Mouse (Mus musculus): ENCODE measurements around the gene Hgf. TPM values are rescaled to one million over a fixed set of nuclear protein-coding genes. Genes with fewer than 3 reads are reported as not detected.

The Hgf gene
- polyA plus RNA-seq (2015; fragmentation: Nextera tagmentation; extraction: Ambion mirVana) = 4.1 and 5.6 TPM in 2 replicates

GRCm38 (mm10) chr5:16553304-16554047 is at the start of gene Hgf:
TSS of gene Hgf (plus strand) at chr5:16553495.
- ATAC-seq (ENCODE audit: insufficient number of reproducible peaks, low FRiP score, low TSS enrichment, low read depth) = peak; percentile 63; the same call in 1 of the 2 replicates
- Histone ChIP-seq H3K36me3 (no peaks in the 10 kb centered on the region), H3K27ac (replicated peaks) (0 out of 2 replicates have a peak within 1 kb of the TSS, but pooled peaks have one; percentile 55), H3K4me2 (replicated peaks) (peak within 1 kb of the TSS; percentile 57), H3K4me1 (peaks cover 6% of the 10 kb centered on the region; the same call in 1 of the 2 replicates), H3K9ac (no peak within 1 kb of the TSS), H3K27me3 (no peaks in the 10 kb centered on the region), H3K4me3 (replicated peaks) (peak within 1 kb of the TSS; percentile 42), H3K9me3 (replicated peaks) (no peaks in the 10 kb centered on the region)
- WGBS = 2% methylated on average over 16 of the region's 16 CpGs

- Histone ChIP-seq H3K27me3 (no peaks in the 10 kb centered on the region), H3K4me3 (replicated peaks) (no peak overlapping the region), H3K9ac (no peak overlapping the region), H3K4me1 (no peaks in the 10 kb centered on the region), H3K36me3 (no peaks in the 10 kb centered on the region), H3K9me3 (replicated peaks) (no peaks in the 10 kb centered on the region), H3K4me2 (replicated peaks) (no peak overlapping the region), H3K27ac (replicated peaks) (no peak overlapping the region; the same call in 1 of the 2 replicates)
- no peak for ATAC-seq (ENCODE audit: insufficient number of reproducible peaks, low FRiP score, low TSS enrichment, low read depth)
- 49% methylated on average over 4 of the region's 4 CpGs for WGBS
These were observed 46.5 kb upstream of the Hgf start for GRCm38 (mm10) chr5:16506702-16507350.

- H3K27ac ChIP-seq (replicated peaks) = no peak overlapping the region
- no peaks in the 10 kb centered on the region for H3K4me1 ChIP-seq
- no peaks in the 10 kb centered on the region for H3K9me3 ChIP-seq (replicated peaks)
- H3K27me3 ChIP-seq = no peaks in the 10 kb centered on the region
- no peak overlapping the region for H3K4me2 ChIP-seq (replicated peaks)
- H3K9ac ChIP-seq = no peak overlapping the region
- ATAC-seq (ENCODE audit: insufficient number of reproducible peaks, low FRiP score, low TSS enrichment, low read depth) = no peak
- WGBS = 67% methylated on average over 3 of the region's 3 CpGs
- H3K4me3 ChIP-seq (replicated peaks) = no peak overlapping the region
- H3K36me3 ChIP-seq = no peaks in the 10 kb centered on the region
These were observed 21.5 kb upstream of the Hgf start for GRCm38 (mm10) chr5:16531619-16532277.

- H3K27ac ChIP-seq (replicated peaks) = no peak overlapping the region
- no peaks in the 10 kb centered on the region for H3K4me1 ChIP-seq
- no peak overlapping the region for H3K4me2 ChIP-seq (replicated peaks)
- H3K36me3 ChIP-seq = no peaks in the 10 kb centered on the region
- H3K27me3 ChIP-seq = no peaks in the 10 kb centered on the region
- no peak for ATAC-seq (ENCODE audit: insufficient number of reproducible peaks, low FRiP score, low TSS enrichment, low read depth)
- no peak overlapping the region for H3K9ac ChIP-seq
- WGBS = 60% methylated on average over 2 of the region's 2 CpGs
- H3K4me3 ChIP-seq (replicated peaks) = no peak overlapping the region
- H3K9me3 ChIP-seq (replicated peaks) = no peaks in the 10 kb centered on the region
These were observed 15.2 kb upstream of the Hgf start for GRCm38 (mm10) chr5:16538067-16538466.

GRCm38 (mm10) chr5:16541561-16542116 is 11.7 kb upstream of the Hgf start:
- no peaks in the 10 kb centered on the region for H3K27me3 ChIP-seq
- 21% methylated on average over 2 of the region's 2 CpGs for WGBS
- no peak for ATAC-seq (ENCODE audit: insufficient number of reproducible peaks, low FRiP score, low TSS enrichment, low read depth)

GRCm38 (mm10) chr5:16547490-16547889 is 5.8 kb upstream of the Hgf start:
- H3K9me3 ChIP-seq (replicated peaks) = no peaks in the 10 kb centered on the region
- H3K27me3 ChIP-seq = no peaks in the 10 kb centered on the region
- H3K4me2 ChIP-seq (replicated peaks) = no peak overlapping the region
- no peak overlapping the region for H3K9ac ChIP-seq
- ATAC-seq (ENCODE audit: insufficient number of reproducible peaks, low FRiP score, low TSS enrichment, low read depth) = no peak
- H3K4me1 ChIP-seq = no peaks in the 10 kb centered on the region
- 62% methylated on average over 3 of the region's 3 CpGs for WGBS
- H3K4me3 ChIP-seq (replicated peaks) = no peak overlapping the region
- H3K27ac ChIP-seq (replicated peaks) = no peak overlapping the region
- no peaks in the 10 kb centered on the region for H3K36me3 ChIP-seq

More at GRCm38 (mm10) chr5:16541561-16542116, 11.7 kb upstream of the Hgf start:
- no peaks in the 10 kb centered on the region for H3K36me3 ChIP-seq
- no peaks in the 10 kb centered on the region for H3K9me3 ChIP-seq (replicated peaks)
- no peak overlapping the region for H3K4me3 ChIP-seq (replicated peaks)
- H3K4me2 ChIP-seq (replicated peaks) = no peak overlapping the region
- no peak overlapping the region for H3K27ac ChIP-seq (replicated peaks)
- H3K4me1 ChIP-seq = no peaks in the 10 kb centered on the region
- H3K9ac ChIP-seq = no peak overlapping the region

GRCm38 (mm10) chr5:16552647-16553046 is 648 bp upstream of the Hgf start:
- H3K27ac ChIP-seq (replicated peaks) = no peak overlapping the region
- no peak overlapping the region for H3K4me3 ChIP-seq (replicated peaks)
- no peaks in the 10 kb centered on the region for H3K27me3 ChIP-seq
- H3K9ac ChIP-seq = no peak overlapping the region
- no peak for ATAC-seq (ENCODE audit: insufficient number of reproducible peaks, low FRiP score, low TSS enrichment, low read depth)
- H3K4me2 ChIP-seq (replicated peaks) = no peak overlapping the region
- peaks cover 6% of the 10 kb centered on the region; the same call in 1 of the 2 replicates for H3K4me1 ChIP-seq
- no peaks in the 10 kb centered on the region for H3K9me3 ChIP-seq (replicated peaks)
- WGBS = 61% methylated on average over 4 of the region's 4 CpGs
- no peaks in the 10 kb centered on the region for H3K36me3 ChIP-seq

GRCm38 (mm10) chr5:16560247-16560646 is 7.0 kb downstream of the Hgf start:
- Histone ChIP-seq H3K4me1 (no peaks in the 10 kb centered on the region), H3K4me2 (replicated peaks) (no peak overlapping the region), H3K27me3 (no peaks in the 10 kb centered on the region), H3K4me3 (replicated peaks) (no peak overlapping the region), H3K27ac (replicated peaks) (no peak overlapping the region), H3K9me3 (replicated peaks) (no peaks in the 10 kb centered on the region), H3K9ac (no peak overlapping the region), H3K36me3 (no peaks in the 10 kb centered on the region)
- 74% methylated on average over 3 of the region's 3 CpGs for WGBS
- ATAC-seq (ENCODE audit: insufficient number of reproducible peaks, low FRiP score, low TSS enrichment, low read depth) = no peak

GRCm38 (mm10) chr5:16568997-16569396 is 15.7 kb downstream of the Hgf start:
- 81% methylated on average over 4 of the region's 4 CpGs for WGBS

GRCm38 (mm10) chr5:16577882-16578742 is 24.8 kb downstream of the Hgf start:
- ATAC-seq (ENCODE audit: insufficient number of reproducible peaks, low FRiP score, low TSS enrichment, low read depth) = no peak
- no peak overlapping the region for H3K4me3 ChIP-seq (replicated peaks)
- H3K4me2 ChIP-seq (replicated peaks) = no peak overlapping the region
- H3K9me3 ChIP-seq (replicated peaks) = no peaks in the 10 kb centered on the region
- H3K4me1 ChIP-seq = no peaks in the 10 kb centered on the region
- H3K27ac ChIP-seq (replicated peaks) = no peak overlapping the region
- no peaks in the 10 kb centered on the region for H3K27me3 ChIP-seq
- WGBS = 56% methylated on average over 14 of the region's 14 CpGs
- no peak overlapping the region for H3K9ac ChIP-seq
- H3K36me3 ChIP-seq = no peaks in the 10 kb centered on the region

More at GRCm38 (mm10) chr5:16568997-16569396, 15.7 kb downstream of the Hgf start:
- no peak overlapping the region for H3K27ac ChIP-seq (replicated peaks)
- no peak overlapping the region for H3K4me3 ChIP-seq (replicated peaks)
- no peaks in the 10 kb centered on the region for H3K27me3 ChIP-seq
- no peaks in the 10 kb centered on the region for H3K4me1 ChIP-seq
- ATAC-seq (ENCODE audit: insufficient number of reproducible peaks, low FRiP score, low TSS enrichment, low read depth) = no peak
- no peaks in the 10 kb centered on the region for H3K36me3 ChIP-seq
- H3K9me3 ChIP-seq (replicated peaks) = no peaks in the 10 kb centered on the region
- H3K9ac ChIP-seq = no peak overlapping the region
- H3K4me2 ChIP-seq (replicated peaks) = no peak overlapping the region

All from embryonic facial prominence, embryonic 15.5 days (tissue).